Mouse (Mus musculus): ENCODE data around the gene Asap2.

GRCm38 (mm10) chr12:21159304-21159703 lies 169.0 kb downstream of the Asap2 start:
- TF ChIP-seq POLR2A (IDR thresholded peaks at IDR 0.05; ENCODE audit: borderline replicate concordance, control insufficient read depth, low read depth, low read length) = no peak
- no peak for TF ChIP-seq CTCF (IDR thresholded peaks at IDR 0.05; ENCODE audit: control insufficient read depth, insufficient read depth, low read length)

All from bone marrow, adult 2 months (tissue).